Mouse (Mus musculus): ENCODE measurements at regions not wholly inside any gene's neighbourhood (a gene's known extent, or its start where the extent isn't known, plus 50 kb on each side); places are given as distances from the start of the nearest gene placed in this dataset.

- Histone ChIP-seq H3K4me1 (ENCODE audit: control insufficient read depth, insufficient read depth) (no peaks in the 10 kb centered on the region), H3K4me2 (ENCODE audit: low read depth, low read length) (no peak overlapping the region), H3K27me3 (ENCODE audit: control insufficient read depth, insufficient read depth, low read length) (no peaks in the 10 kb centered on the region), H3K9me3 (replicated peaks; ENCODE audit: control insufficient read depth, low read length) (no peaks in the 10 kb centered on the region), H3K9ac (replicated peaks; ENCODE audit: low read depth, low read length) (no peak overlapping the region), H3K27ac (ENCODE audit: low read depth) (no peak overlapping the region), H3K36me3 (replicated peaks; ENCODE audit: control insufficient read depth, insufficient read depth, low read length) (no peaks in the 10 kb centered on the region), H3K4me3 (ENCODE audit: low read depth, low read length) (no peak overlapping the region)
- DNase-seq (ENCODE audit: low spot score) (no peak), ATAC-seq (ENCODE audit: insufficient read depth, low read depth) (no peak)
- 66% methylated on average over 4 of the region's 4 CpGs for WGBS
- no peak for TF ChIP-seq CTCF (IDR thresholded peaks at IDR 0.05; ENCODE audit: low read depth)
- no peak for TF ChIP-seq EP300 (IDR thresholded peaks at IDR 0.05; ENCODE audit: low read depth)
These were observed 230.8 kb upstream of the Zkscan2 start for GRCm38 (mm10) chr7:123731016-123731415.

GRCm38 (mm10) chr7:123733061-123733460 is 232.8 kb upstream of the Zkscan2 start:
- Histone ChIP-seq H3K27me3 (ENCODE audit: control insufficient read depth, insufficient read depth, low read length) (no peaks in the 10 kb centered on the region), H3K27ac (ENCODE audit: low read depth) (no peak overlapping the region), H3K9me3 (replicated peaks; ENCODE audit: control insufficient read depth, low read length) (no peaks in the 10 kb centered on the region; the same call in 1 of the 2 replicates), H3K36me3 (replicated peaks; ENCODE audit: control insufficient read depth, insufficient read depth, low read length) (no peaks in the 10 kb centered on the region), H3K4me1 (ENCODE audit: control insufficient read depth, insufficient read depth) (no peaks in the 10 kb centered on the region), H3K4me3 (ENCODE audit: low read depth, low read length) (no peak overlapping the region), H3K9ac (replicated peaks; ENCODE audit: low read depth, low read length) (no peak overlapping the region), H3K4me2 (ENCODE audit: low read depth, low read length) (no peak overlapping the region)
- no peak for DNase-seq (ENCODE audit: low spot score)
- ATAC-seq (ENCODE audit: insufficient read depth, low read depth): no peak
- TF ChIP-seq EP300 (IDR thresholded peaks at IDR 0.05; ENCODE audit: low read depth) (no peak), CTCF (IDR thresholded peaks at IDR 0.05; ENCODE audit: low read depth) (no peak)
- WGBS: 62% methylated on average over 3 of the region's 3 CpGs

- no peak overlapping the region for H3K4me2 ChIP-seq (ENCODE audit: low read depth, low read length)
- H3K9ac ChIP-seq (replicated peaks; ENCODE audit: low read depth, low read length): no peak overlapping the region
- H3K36me3 ChIP-seq (replicated peaks; ENCODE audit: control insufficient read depth, insufficient read depth, low read length): no peaks in the 10 kb centered on the region
- H3K27me3 ChIP-seq (ENCODE audit: control insufficient read depth, insufficient read depth, low read length): no peaks in the 10 kb centered on the region
- H3K9me3 ChIP-seq (replicated peaks; ENCODE audit: control insufficient read depth, low read length): no peaks in the 10 kb centered on the region
- ATAC-seq (ENCODE audit: insufficient read depth, low read depth) (no peak), DNase-seq (ENCODE audit: low spot score) (no peak)
- H3K4me3 ChIP-seq (ENCODE audit: low read depth, low read length): no peak overlapping the region
- 40% methylated on average over 4 of the region's 4 CpGs for WGBS
- TF ChIP-seq EP300 (IDR thresholded peaks at IDR 0.05; ENCODE audit: low read depth): no peak
- no peak for TF ChIP-seq CTCF (IDR thresholded peaks at IDR 0.05; ENCODE audit: low read depth)
- no peaks in the 10 kb centered on the region for H3K4me1 ChIP-seq (ENCODE audit: control insufficient read depth, insufficient read depth)
- no peak overlapping the region for H3K27ac ChIP-seq (ENCODE audit: low read depth)
These were observed 234.7 kb upstream of the Hs3st4 start for GRCm38 (mm10) chr7:123747986-123748385.

- TF ChIP-seq CTCF (IDR thresholded peaks at IDR 0.05; ENCODE audit: low read depth) (no peak), EP300 (IDR thresholded peaks at IDR 0.05; ENCODE audit: low read depth) (no peak)
- Histone ChIP-seq H3K9me3 (replicated peaks; ENCODE audit: control insufficient read depth, low read length) (no peaks in the 10 kb centered on the region), H3K9ac (replicated peaks; ENCODE audit: low read depth, low read length) (no peak overlapping the region), H3K4me3 (ENCODE audit: low read depth, low read length) (no peak overlapping the region), H3K27ac (ENCODE audit: low read depth) (no peak overlapping the region), H3K36me3 (replicated peaks; ENCODE audit: control insufficient read depth, insufficient read depth, low read length) (no peaks in the 10 kb centered on the region), H3K4me1 (ENCODE audit: control insufficient read depth, insufficient read depth) (no peaks in the 10 kb centered on the region), H3K27me3 (ENCODE audit: control insufficient read depth, insufficient read depth, low read length) (no peaks in the 10 kb centered on the region), H3K4me2 (ENCODE audit: low read depth, low read length) (no peak overlapping the region)
- DNase-seq (ENCODE audit: low spot score): no peak
- no peak for ATAC-seq (ENCODE audit: insufficient read depth, low read depth)
- 64% methylated on average over 3 of the region's 3 CpGs for WGBS
These were observed 229.4 kb upstream of the Hs3st4 start for GRCm38 (mm10) chr7:123753252-123753651.

GRCm38 (mm10) chr7:123795036-123795435 is 187.6 kb upstream of the Hs3st4 start:
- no peak for ATAC-seq (ENCODE audit: insufficient read depth, low read depth)
- Histone ChIP-seq H3K4me2 (ENCODE audit: low read depth, low read length) (no peak overlapping the region), H3K27ac (ENCODE audit: low read depth) (no peak overlapping the region), H3K9me3 (replicated peaks; ENCODE audit: control insufficient read depth, low read length) (no peaks in the 10 kb centered on the region), H3K27me3 (ENCODE audit: control insufficient read depth, insufficient read depth, low read length) (no peaks in the 10 kb centered on the region), H3K36me3 (replicated peaks; ENCODE audit: control insufficient read depth, insufficient read depth, low read length) (no peaks in the 10 kb centered on the region), H3K4me3 (ENCODE audit: low read depth, low read length) (no peak overlapping the region), H3K4me1 (ENCODE audit: control insufficient read depth, insufficient read depth) (no peaks in the 10 kb centered on the region), H3K9ac (replicated peaks; ENCODE audit: low read depth, low read length) (no peak overlapping the region)
- WGBS: 73% methylated on average over 2 of the region's 2 CpGs
- no peak for DNase-seq (ENCODE audit: low spot score)
- TF ChIP-seq EP300 (IDR thresholded peaks at IDR 0.05; ENCODE audit: low read depth) (no peak), CTCF (IDR thresholded peaks at IDR 0.05; ENCODE audit: low read depth) (no peak)

GRCm38 (mm10) chr7:123796096-123796495 is 186.6 kb upstream of the Hs3st4 start:
- Histone ChIP-seq H3K9ac (replicated peaks; ENCODE audit: low read depth, low read length) (no peak overlapping the region), H3K36me3 (replicated peaks; ENCODE audit: control insufficient read depth, insufficient read depth, low read length) (no peaks in the 10 kb centered on the region), H3K4me3 (ENCODE audit: low read depth, low read length) (no peak overlapping the region), H3K27me3 (ENCODE audit: control insufficient read depth, insufficient read depth, low read length) (no peaks in the 10 kb centered on the region), H3K4me2 (ENCODE audit: low read depth, low read length) (no peak overlapping the region), H3K27ac (ENCODE audit: low read depth) (no peak overlapping the region), H3K4me1 (ENCODE audit: control insufficient read depth, insufficient read depth) (no peaks in the 10 kb centered on the region), H3K9me3 (replicated peaks; ENCODE audit: control insufficient read depth, low read length) (no peaks in the 10 kb centered on the region)
- DNase-seq (ENCODE audit: low spot score) (no peak), ATAC-seq (ENCODE audit: insufficient read depth, low read depth) (no peak)
- TF ChIP-seq EP300 (IDR thresholded peaks at IDR 0.05; ENCODE audit: low read depth): no peak
- no peak for TF ChIP-seq CTCF (IDR thresholded peaks at IDR 0.05; ENCODE audit: low read depth)
- 60% methylated on average over 3 of the region's 3 CpGs for WGBS

All from heart, postnatal 0 days (tissue).